Mouse (Mus musculus): ENCODE measurements at regions not wholly inside any gene's neighbourhood (a gene's known extent, or its start where the extent isn't known, plus 50 kb on each side); places are given as distances from the start of the nearest gene placed in this dataset.
A peak's percentile ranks its signal among the peaks of the same experiment; 100 is the strongest.

- Histone ChIP-seq H3K9ac (ENCODE audit: low read depth, low read length) (no peak overlapping the region), H3K4me3 (ENCODE audit: low read depth, low read length) (no peak overlapping the region), H3K4me2 (ENCODE audit: low read length) (no peak overlapping the region), H3K36me3 (ENCODE audit: control insufficient read depth, insufficient read depth, low read length) (no peaks in the 10 kb centered on the region), H3K4me1 (ENCODE audit: control insufficient read depth, insufficient read depth, low read length) (peaks cover 10% of the 10 kb centered on the region), H3K27ac (ENCODE audit: low read length) (no peak overlapping the region), H3K9me3 (replicated peaks; ENCODE audit: control insufficient read depth, low read length, poor library complexity, severe bottlenecking) (no peaks in the 10 kb centered on the region), H3K27me3 (ENCODE audit: control insufficient read depth, insufficient read depth, low read depth, low read length) (no peaks in the 10 kb centered on the region)
- 68% methylated on average over 7 of the region's 7 CpGs for WGBS
- no peak for ATAC-seq
These were observed 150.4 kb upstream of the Tcerg1l start for GRCm38 (mm10) chr7:138547881-138548280.

GRCm38 (mm10) chr7:138538048-138538831 is 140.7 kb upstream of the Tcerg1l start:
- H3K27ac ChIP-seq (ENCODE audit: low read length): 0 out of 2 replicates have a peak overlapping the region, but pooled peaks have one; percentile 14
- H3K9me3 ChIP-seq (replicated peaks; ENCODE audit: control insufficient read depth, low read length, poor library complexity, severe bottlenecking): no peaks in the 10 kb centered on the region
- no peak overlapping the region for H3K4me2 ChIP-seq (ENCODE audit: low read length)
- no peaks in the 10 kb centered on the region for H3K27me3 ChIP-seq (ENCODE audit: control insufficient read depth, insufficient read depth, low read depth, low read length)
- 0 out of 2 replicates have a peak, but pooled peaks have one; percentile 45 for ATAC-seq
- H3K4me1 ChIP-seq (ENCODE audit: control insufficient read depth, insufficient read depth, low read length): peaks cover 4% of the 10 kb centered on the region; the same call in 1 of the 2 replicates
- H3K36me3 ChIP-seq (ENCODE audit: control insufficient read depth, insufficient read depth, low read length): no peaks in the 10 kb centered on the region
- H3K4me3 ChIP-seq (ENCODE audit: low read depth, low read length): no peak overlapping the region
- WGBS: 41% methylated on average over 18 of the region's 18 CpGs
- no peak overlapping the region for H3K9ac ChIP-seq (ENCODE audit: low read depth, low read length)

GRCm38 (mm10) chr7:138526143-138526542 is 128.6 kb upstream of the Tcerg1l start:
- Histone ChIP-seq H3K4me1 (ENCODE audit: control insufficient read depth, insufficient read depth, low read length) (no peaks in the 10 kb centered on the region), H3K9ac (ENCODE audit: low read depth, low read length) (no peak overlapping the region), H3K4me3 (ENCODE audit: low read depth, low read length) (no peak overlapping the region), H3K9me3 (replicated peaks; ENCODE audit: control insufficient read depth, low read length, poor library complexity, severe bottlenecking) (no peaks in the 10 kb centered on the region), H3K27me3 (ENCODE audit: control insufficient read depth, insufficient read depth, low read depth, low read length) (no peaks in the 10 kb centered on the region), H3K36me3 (ENCODE audit: control insufficient read depth, insufficient read depth, low read length) (no peaks in the 10 kb centered on the region), H3K27ac (ENCODE audit: low read length) (no peak overlapping the region), H3K4me2 (ENCODE audit: low read length) (no peak overlapping the region)
- whole genome bisulfite sequencing: 96% methylated on average over 2 of the region's 2 CpGs
- no peak for ATAC-seq

- H3K27me3 ChIP-seq (ENCODE audit: control insufficient read depth, insufficient read depth, low read depth, low read length): no peaks in the 10 kb centered on the region
These were observed 127.4 kb upstream of the Tcerg1l start for GRCm38 (mm10) chr7:138524936-138525335.

GRCm38 (mm10) chr7:138514171-138514570 is 116.6 kb upstream of the Tcerg1l start:
- H3K27ac ChIP-seq (ENCODE audit: low read length): no peak overlapping the region
- no peaks in the 10 kb centered on the region for H3K27me3 ChIP-seq (ENCODE audit: control insufficient read depth, insufficient read depth, low read depth, low read length)
- H3K9ac ChIP-seq (ENCODE audit: low read depth, low read length): no peak overlapping the region
- no peak overlapping the region for H3K4me2 ChIP-seq (ENCODE audit: low read length)
- no peaks in the 10 kb centered on the region for H3K9me3 ChIP-seq (replicated peaks; ENCODE audit: control insufficient read depth, low read length, poor library complexity, severe bottlenecking)
- no peak for ATAC-seq
- H3K36me3 ChIP-seq (ENCODE audit: control insufficient read depth, insufficient read depth, low read length): no peaks in the 10 kb centered on the region
- H3K4me1 ChIP-seq (ENCODE audit: control insufficient read depth, insufficient read depth, low read length): no peaks in the 10 kb centered on the region
- 93% methylated on average over 2 of the region's 2 CpGs for WGBS
- H3K4me3 ChIP-seq (ENCODE audit: low read depth, low read length): no peak overlapping the region

More at GRCm38 (mm10) chr7:138524936-138525335, 127.4 kb upstream of the Tcerg1l start:
- no peak for ATAC-seq
- Histone ChIP-seq H3K4me3 (ENCODE audit: low read depth, low read length) (no peak overlapping the region), H3K36me3 (ENCODE audit: control insufficient read depth, insufficient read depth, low read length) (no peaks in the 10 kb centered on the region), H3K4me1 (ENCODE audit: control insufficient read depth, insufficient read depth, low read length) (no peaks in the 10 kb centered on the region), H3K9ac (ENCODE audit: low read depth, low read length) (no peak overlapping the region), H3K27ac (ENCODE audit: low read length) (no peak overlapping the region), H3K9me3 (replicated peaks; ENCODE audit: control insufficient read depth, low read length, poor library complexity, severe bottlenecking) (no peaks in the 10 kb centered on the region), H3K4me2 (ENCODE audit: low read length) (no peak overlapping the region)
- 81% methylated on average over 3 of the region's 3 CpGs for WGBS

GRCm38 (mm10) chr7:138505205-138505604 is 107.7 kb upstream of the Tcerg1l start:
- no peak for ATAC-seq
- H3K36me3 ChIP-seq (ENCODE audit: control insufficient read depth, insufficient read depth, low read length): no peaks in the 10 kb centered on the region
- 85% methylated on average over 2 of the region's 2 CpGs for WGBS

GRCm38 (mm10) chr7:138503986-138504385 is 106.5 kb upstream of the Tcerg1l start:
- H3K9ac ChIP-seq (ENCODE audit: low read depth, low read length): no peak overlapping the region
- H3K4me2 ChIP-seq (ENCODE audit: low read length): no peak overlapping the region
- H3K27me3 ChIP-seq (ENCODE audit: control insufficient read depth, insufficient read depth, low read depth, low read length): no peaks in the 10 kb centered on the region
- peaks cover 11% of the 10 kb centered on the region for H3K4me1 ChIP-seq (ENCODE audit: control insufficient read depth, insufficient read depth, low read length)
- no peak for ATAC-seq
- 27% methylated on average over 3 of the region's 3 CpGs for WGBS
- H3K36me3 ChIP-seq (ENCODE audit: control insufficient read depth, insufficient read depth, low read length): no peaks in the 10 kb centered on the region
- peaks cover 5% of the 10 kb centered on the region; the same call in 1 of the 2 replicates for H3K9me3 ChIP-seq (replicated peaks; ENCODE audit: control insufficient read depth, low read length, poor library complexity, severe bottlenecking)
- H3K4me3 ChIP-seq (ENCODE audit: low read depth, low read length): no peak overlapping the region
- no peak overlapping the region for H3K27ac ChIP-seq (ENCODE audit: low read length)

More at GRCm38 (mm10) chr7:138505205-138505604, 107.7 kb upstream of the Tcerg1l start:
- Histone ChIP-seq H3K27ac (ENCODE audit: low read length) (no peak overlapping the region), H3K4me1 (ENCODE audit: control insufficient read depth, insufficient read depth, low read length) (peaks cover 11% of the 10 kb centered on the region), H3K4me2 (ENCODE audit: low read length) (no peak overlapping the region), H3K4me3 (ENCODE audit: low read depth, low read length) (no peak overlapping the region), H3K27me3 (ENCODE audit: control insufficient read depth, insufficient read depth, low read depth, low read length) (no peaks in the 10 kb centered on the region), H3K9ac (ENCODE audit: low read depth, low read length) (no peak overlapping the region), H3K9me3 (replicated peaks; ENCODE audit: control insufficient read depth, low read length, poor library complexity, severe bottlenecking) (peaks cover 5% of the 10 kb centered on the region; the same call in 1 of the 2 replicates)

GRCm38 (mm10) chr7:138503016-138503415 is 105.5 kb upstream of the Tcerg1l start:
- H3K27ac ChIP-seq (ENCODE audit: low read length): no peak overlapping the region
- H3K4me3 ChIP-seq (ENCODE audit: low read depth, low read length): no peak overlapping the region
- no peak overlapping the region for H3K4me2 ChIP-seq (ENCODE audit: low read length)
- WGBS: 90% methylated on average over 3 of the region's 3 CpGs
- no peaks in the 10 kb centered on the region for H3K36me3 ChIP-seq (ENCODE audit: control insufficient read depth, insufficient read depth, low read length)
- no peak for ATAC-seq
- no peaks in the 10 kb centered on the region for H3K27me3 ChIP-seq (ENCODE audit: control insufficient read depth, insufficient read depth, low read depth, low read length)
- H3K4me1 ChIP-seq (ENCODE audit: control insufficient read depth, insufficient read depth, low read length): peaks cover 11% of the 10 kb centered on the region
- peaks cover 5% of the 10 kb centered on the region; the same call in 1 of the 2 replicates for H3K9me3 ChIP-seq (replicated peaks; ENCODE audit: control insufficient read depth, low read length, poor library complexity, severe bottlenecking)
- no peak overlapping the region for H3K9ac ChIP-seq (ENCODE audit: low read depth, low read length)

GRCm38 (mm10) chr7:138501347-138502014 is 104.0 kb upstream of the Tcerg1l start:
- Histone ChIP-seq H3K4me1 (ENCODE audit: control insufficient read depth, insufficient read depth, low read length) (peaks cover 11% of the 10 kb centered on the region), H3K9ac (ENCODE audit: low read depth, low read length) (no peak overlapping the region), H3K27ac (ENCODE audit: low read length) (peak overlapping the region; percentile 62), H3K9me3 (replicated peaks; ENCODE audit: control insufficient read depth, low read length, poor library complexity, severe bottlenecking) (no peaks in the 10 kb centered on the region), H3K27me3 (ENCODE audit: control insufficient read depth, insufficient read depth, low read depth, low read length) (no peaks in the 10 kb centered on the region), H3K4me2 (ENCODE audit: low read length) (no peak overlapping the region), H3K36me3 (ENCODE audit: control insufficient read depth, insufficient read depth, low read length) (no peaks in the 10 kb centered on the region), H3K4me3 (ENCODE audit: low read depth, low read length) (no peak overlapping the region)
- WGBS: 35% methylated on average over 14 of the region's 14 CpGs
- ATAC-seq: peak; percentile 84

Measured in midbrain, embryonic 16.5 days (tissue).